Mouse (Mus musculus) bone marrow macrophage, adult 2 months (primary cell): ENCODE results near the gene Ccdc126.
"Not testable (repeated sequence)": the region's sequence is repeated elsewhere in the genome, so short reads cannot be mapped to it uniquely, and the experiment has no call there.

Experiments
- CTCF ChIP-seq: IDR thresholded peaks from 2 replicates; pipeline ENCODE4 v1.5.1; 2012; ENCODE audit warnings: low read depth, mild to moderate bottlenecking, low read length, moderate library complexity
- POLR2A ChIP-seq: IDR thresholded peaks from 2 replicates; pipeline ENCODE4 v1.6.1; 2012; ENCODE audit warnings: mild to moderate bottlenecking, low read depth, low read length, borderline replicate concordance

DNA sequence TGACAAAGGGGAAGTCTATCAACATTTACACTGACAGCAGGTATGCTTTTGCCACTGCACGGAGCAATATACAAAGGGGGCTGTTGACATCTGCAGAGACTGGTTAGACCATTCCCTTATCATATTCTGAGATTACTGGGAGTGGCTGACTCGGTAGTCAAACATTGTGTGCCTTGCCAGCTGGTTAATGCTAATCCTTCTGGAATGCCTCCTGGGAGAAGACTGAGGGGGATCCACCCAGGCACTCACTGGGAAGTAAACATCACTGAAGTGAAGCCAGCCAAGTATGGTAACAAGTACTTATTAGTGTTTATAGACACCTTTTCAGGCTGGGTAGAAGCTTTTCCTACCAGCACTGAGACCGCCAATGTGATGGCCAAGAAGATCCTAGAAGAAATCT, 4.3 kb upstream of the Ccdc126 start:
- TF ChIP-seq POLR2A, CTCF: not testable (repeated sequence)
